Mouse (Mus musculus): Measurements from ENCODE around the gene Ly6c1.
"Not testable (repeated sequence)": the region's sequence is repeated elsewhere in the genome, so short reads cannot be mapped to it uniquely, and the experiment has no call there.

The Ly6c1 gene

DNA sequence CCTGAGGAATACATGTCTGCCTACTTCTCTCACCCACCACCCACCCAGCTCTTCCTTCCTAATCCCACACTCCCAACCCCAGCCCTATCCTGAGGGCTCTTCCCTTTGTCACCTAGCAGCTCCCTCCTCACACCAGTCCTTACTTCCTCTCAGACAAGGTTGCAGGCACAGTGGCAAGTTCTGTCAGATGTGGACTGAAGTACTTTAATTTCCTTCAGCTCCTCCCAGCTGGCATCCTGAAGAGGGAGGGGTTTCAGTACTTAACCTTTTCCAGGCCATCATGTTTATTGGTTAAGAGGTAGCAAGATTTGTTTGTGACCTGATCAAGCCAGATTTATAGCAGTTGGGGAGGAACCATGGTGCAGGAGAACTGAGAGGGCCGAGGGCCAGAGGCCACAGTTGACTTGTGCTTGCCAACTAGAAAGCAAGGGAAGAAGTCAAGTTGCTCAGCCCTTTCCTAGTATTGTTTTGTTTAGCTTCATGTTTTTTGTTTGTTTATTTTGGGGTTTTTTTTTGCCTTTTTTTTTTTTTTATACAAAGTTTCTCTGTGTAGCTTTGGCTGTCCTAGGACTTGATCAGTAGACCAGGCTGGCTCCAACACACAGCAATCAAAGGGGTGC is at the start of gene Ly6c1:
TSS of gene Ly6c1 (minus strand) at position 189 of the 620 bp plus-strand sequence.
- not testable (repeated sequence) for DNase-seq

- peak; percentile 3 for DNase-seq
These were observed 39.4 kb upstream of the Ly6c1 start for GRCm38 (mm10) chr15:75088041-75088440.

GRCm38 (mm10) chr15:75069965-75070364 is 21.3 kb upstream of the Ly6c1 start:
- DNase-seq, result no peak

DNA sequence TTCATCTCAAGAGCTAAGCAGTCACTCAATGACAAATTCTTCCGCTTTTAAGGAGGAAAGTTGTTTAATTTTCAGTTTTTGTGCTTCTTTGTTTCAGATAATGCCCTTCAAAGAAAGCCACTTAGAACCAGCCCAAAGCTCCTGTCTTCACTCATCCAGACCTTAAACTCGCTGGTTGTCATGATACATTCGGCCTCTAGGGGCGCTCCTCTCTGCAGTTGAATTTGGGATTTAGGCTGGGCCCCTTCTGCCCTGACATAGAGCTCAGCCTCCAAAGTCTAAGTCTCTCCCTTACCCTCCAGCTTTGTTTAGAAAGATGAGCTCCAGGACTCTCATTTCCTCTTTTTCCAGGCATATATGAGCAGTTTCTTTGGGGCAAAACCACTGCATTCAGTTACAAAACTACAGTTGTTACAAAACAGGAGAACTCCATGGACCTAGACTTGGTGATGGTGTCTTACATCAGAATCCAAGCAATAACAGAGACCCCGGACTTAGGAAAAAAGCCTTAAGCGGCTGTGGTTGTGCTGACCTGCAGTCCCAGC is 13.5 kb upstream of the Ly6c1 start:
- DNase-seq, result peak; percentile 45

DNA sequence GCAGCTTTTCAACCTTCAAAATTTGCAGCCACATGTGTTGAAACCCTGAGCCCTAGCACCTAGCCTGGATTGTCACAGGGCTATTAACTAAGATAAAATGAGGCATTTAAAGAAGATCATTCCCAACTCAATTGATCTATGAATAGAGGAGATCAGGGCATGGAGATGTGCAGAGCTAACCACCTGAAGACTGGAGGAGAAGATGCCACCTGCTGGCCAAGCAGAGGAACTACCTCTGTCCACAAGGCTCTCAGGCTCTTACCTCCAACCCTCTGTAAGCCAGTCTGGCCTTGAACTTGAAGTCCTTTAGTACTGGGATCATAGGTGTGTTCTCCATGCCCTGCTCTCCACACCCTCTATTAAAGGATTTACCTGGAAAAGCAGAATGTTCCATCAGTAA is 11.9 kb upstream of the Ly6c1 start:
- peak; percentile 20 for DNase-seq

DNA sequence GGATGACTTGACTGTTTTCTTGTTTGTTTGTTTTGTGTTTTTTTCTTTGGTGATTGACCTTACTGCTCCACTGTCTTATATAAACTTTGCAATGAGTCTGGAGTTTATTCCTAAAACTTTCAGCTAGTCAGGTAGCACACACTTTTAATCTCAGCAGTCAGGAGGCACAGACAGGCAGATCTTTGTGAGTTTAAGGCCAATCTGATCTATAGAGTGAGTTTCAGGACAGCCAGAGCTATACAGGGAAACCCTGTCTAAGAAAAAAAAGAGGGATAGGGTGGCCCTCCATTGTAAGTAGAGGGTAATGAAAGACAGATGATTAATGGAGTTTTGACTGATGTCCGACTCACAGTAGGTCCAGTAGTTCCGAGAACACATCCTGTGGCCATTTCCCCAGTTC is 7.4 kb upstream of the Ly6c1 start:
- no peak for DNase-seq

DNA sequence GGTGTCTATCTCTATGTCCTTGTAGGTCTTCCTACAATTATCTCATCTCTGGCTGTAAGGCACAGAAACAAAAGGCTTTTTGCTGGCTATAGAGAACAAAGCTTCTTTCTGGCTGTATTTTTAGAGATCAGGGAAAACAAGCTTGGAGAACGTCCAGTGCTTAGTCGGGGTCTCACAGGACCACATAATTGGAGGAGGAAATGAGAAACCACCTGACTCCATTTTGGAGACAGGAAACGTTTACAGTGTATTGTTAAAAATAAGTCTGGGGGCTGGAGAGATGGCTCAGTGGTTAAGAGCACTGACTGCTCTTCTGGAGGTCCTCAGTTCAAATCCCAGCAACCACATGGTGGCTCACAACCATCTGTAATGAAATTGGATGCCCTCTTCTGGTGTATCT is 6.8 kb upstream of the Ly6c1 start:
- DNase-seq, result not testable (repeated sequence)

- DNase-seq, result not testable (repeated sequence)
These were observed 3.8 kb upstream of the Ly6c1 start for GRCm38 (mm10) chr15:75052414-75052813.

DNA sequence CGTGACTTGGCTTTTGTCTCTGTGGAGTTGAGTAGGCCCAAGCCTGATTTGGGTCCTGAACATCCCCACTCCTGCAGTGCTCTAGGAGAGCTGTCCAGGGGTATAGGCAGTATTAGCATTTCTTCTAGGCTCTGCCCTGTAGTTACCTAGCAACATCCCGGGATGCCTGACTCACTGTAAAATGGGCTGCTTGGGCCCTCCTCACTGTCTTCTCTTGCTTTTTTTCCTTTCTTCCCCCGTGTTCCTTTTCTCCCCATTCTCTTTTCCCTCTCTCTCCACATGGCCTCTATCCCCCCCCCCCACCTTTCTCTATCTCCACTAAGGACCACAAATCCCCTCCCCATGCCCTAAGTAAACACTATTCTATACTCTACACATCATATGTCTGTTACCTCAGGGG is 2.5 kb upstream of the Ly6c1 start:
- DNase-seq, result not testable (repeated sequence)

GRCm38 (mm10) chr15:75050593-75050992 is 2.0 kb upstream of the Ly6c1 start:
- not testable (repeated sequence) for DNase-seq

GRCm38 (mm10) chr15:75049811-75050210 is 1.2 kb upstream of the Ly6c1 start:
- DNase-seq, result not testable (repeated sequence)

DNA sequence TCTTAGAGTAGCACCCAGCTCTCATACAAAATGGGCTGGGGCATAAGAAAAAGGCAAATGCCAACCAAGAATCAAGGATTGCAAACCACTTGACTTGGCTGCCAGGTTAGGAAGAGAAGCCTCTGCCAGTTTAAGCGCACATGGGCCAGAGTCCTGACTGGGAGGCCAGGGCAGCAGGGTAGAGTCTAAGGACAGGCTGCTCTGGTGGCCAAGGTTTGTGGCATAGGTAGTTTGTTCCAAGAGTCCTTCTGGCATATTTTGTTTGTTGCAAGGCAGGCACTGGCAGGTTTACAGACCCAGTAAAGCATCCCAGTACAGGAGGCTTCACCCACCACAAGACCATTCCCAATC is 685 bp downstream of the Ly6c1 start:
- not testable (repeated sequence) for DNase-seq

GRCm38 (mm10) chr15:75047313-75047969 is 1.2 kb downstream of the Ly6c1 start:
- not testable (repeated sequence) for DNase-seq

DNA sequence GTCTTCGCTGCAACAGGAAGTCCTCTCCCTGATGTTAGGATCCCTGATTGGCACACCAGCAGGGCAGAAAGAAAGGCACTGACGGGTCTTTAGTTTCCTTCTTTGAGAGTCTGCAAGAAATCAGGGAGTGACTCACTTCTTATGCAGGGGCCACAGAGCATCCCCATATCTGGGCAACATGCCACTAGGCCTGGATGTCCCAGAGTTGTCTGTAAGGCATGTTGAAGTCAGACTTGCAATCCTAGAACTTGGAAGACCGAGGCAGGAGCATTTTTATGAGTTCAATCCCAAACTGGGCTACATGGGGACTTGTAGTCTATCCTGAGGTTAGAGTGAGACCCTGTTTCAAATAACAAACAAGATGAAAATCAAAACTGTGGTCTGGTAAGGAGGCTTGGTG is 3.1 kb downstream of the Ly6c1 start:
- not testable (repeated sequence) for DNase-seq

DNA sequence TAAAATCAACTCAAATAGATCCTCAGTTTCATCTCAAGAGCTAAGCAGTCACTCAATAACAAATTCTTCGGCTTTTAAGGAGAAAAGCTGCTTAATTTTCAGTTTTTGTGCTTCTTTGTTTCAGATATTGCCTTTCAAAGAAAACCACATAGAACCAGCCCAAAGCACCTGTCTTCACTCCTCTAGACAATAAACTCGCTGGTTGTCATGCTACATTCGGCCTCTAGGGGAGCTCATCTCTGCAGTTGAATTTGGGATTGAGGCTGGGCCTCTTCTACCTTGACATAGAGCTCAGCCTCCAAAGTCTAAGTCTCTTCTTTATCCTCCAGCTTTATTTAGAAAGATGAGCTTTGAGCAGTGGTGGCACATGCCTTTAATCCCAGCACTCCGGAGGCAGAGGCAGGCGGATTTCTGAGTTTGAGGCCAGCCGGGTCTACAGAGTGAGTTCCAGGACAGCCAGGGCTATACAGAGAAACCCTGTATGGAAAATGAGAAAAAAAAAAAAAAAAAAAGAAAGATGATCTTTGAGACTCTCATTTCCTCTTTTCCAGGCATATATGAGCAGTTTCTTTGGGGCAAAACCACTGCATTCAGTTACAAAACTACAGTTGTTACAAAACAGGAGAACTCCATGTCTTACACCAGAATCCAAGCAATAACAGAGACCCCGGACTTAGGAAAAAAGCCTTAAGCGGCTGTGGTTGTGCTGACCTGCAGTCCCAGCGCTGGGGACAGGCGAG is 27.4 kb downstream of the Ly6c1 start:
- DNase-seq, result not testable (repeated sequence)

DNA sequence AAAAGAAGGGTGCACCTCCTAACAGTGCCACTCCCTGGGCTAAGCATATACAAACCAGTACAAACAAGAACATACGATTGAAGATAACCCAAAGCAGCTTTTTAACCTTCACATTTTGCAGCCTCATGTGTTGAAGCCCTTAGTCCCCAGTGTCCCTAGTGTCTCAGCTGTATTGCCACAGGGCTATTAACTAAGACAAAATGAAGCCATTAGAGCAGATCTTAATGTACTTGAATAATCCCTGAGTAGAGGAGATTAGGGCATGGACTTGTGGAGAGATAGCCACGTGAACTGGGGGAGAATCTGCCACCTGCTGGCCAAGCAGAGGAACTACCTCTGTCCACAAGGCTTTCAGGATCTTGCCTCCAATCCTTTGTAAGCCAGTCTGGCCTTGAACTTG is 29.2 kb downstream of the Ly6c1 start:
- peak; percentile 6 for DNase-seq
